Mouse (Mus musculus) embryonic facial prominence, embryonic 14.5 days (tissue): ENCODE measurements around the gene D10Jhu81e. TPM values are rescaled to one million over a fixed set of nuclear protein-coding genes. Genes with fewer than 3 reads are reported as not detected.

Source experiments
- ATAC-seq: fragments of 200-750 bp; cut with Nextera tagmentation; 2 replicates; pipeline ENCODE4 v1.8.0; 2017; ENCODE audit warnings: low read depth, moderate number of reproducible peaks, moderate TSS enrichment
- DNase-seq: peaks from one replicate; pipeline ENCODE4 v3.0.0-alpha.2; 2015; ENCODE audit warnings: low spot score
- H3K27ac ChIP-seq: fragments of 300-500 bp; sonication (generic); replicated peaks from 2 replicates; pipeline ENCODE4 v1.5.1; 2014; ENCODE audit warnings: low read depth, mild to moderate bottlenecking, low read length, moderate library complexity
- H3K27me3 ChIP-seq: fragments of 300-500 bp; sonication (generic); replicated peaks from 2 replicates; pipeline ENCODE4 v1.6.1; 2014; ENCODE audit warnings: low read length; ENCODE audit not compliant: control insufficient read depth, insufficient read depth
- H3K36me3 ChIP-seq: fragments of 300-500 bp; sonication (generic); 2 replicates; pipeline ENCODE4 v1.6.1; 2014; ENCODE audit warnings: low read length, mixed read lengths; ENCODE audit not compliant: control insufficient read depth, insufficient read depth
- H3K4me1 ChIP-seq: fragments of 300-500 bp; sonication (generic); 2 replicates; pipeline ENCODE4 v1.6.1; 2014; ENCODE audit warnings: antibody characterized with exemption, low read length; ENCODE audit not compliant: control insufficient read depth, insufficient read depth
- H3K4me2 ChIP-seq: fragments of 300-500 bp; sonication (generic); 2 replicates; pipeline ENCODE4 v1.6.1; 2014; ENCODE audit warnings: low read depth, mild to moderate bottlenecking, low read length, moderate library complexity, mixed read lengths
- H3K4me3 ChIP-seq: fragments of 300-500 bp; sonication (generic); 2 replicates; pipeline ENCODE4 v1.5.1; 2014; ENCODE audit warnings: low read depth, mild to moderate bottlenecking, low read length
- H3K9ac ChIP-seq: fragments of 300-500 bp; sonication (generic); 2 replicates; pipeline ENCODE4 v1.6.1; 2014; ENCODE audit warnings: low read depth, mild to moderate bottlenecking, low read length, moderate library complexity, mixed read lengths
- H3K9me3 ChIP-seq: fragments of 300-500 bp; sonication (generic); 2 replicates; pipeline ENCODE4 v1.6.1; 2016; ENCODE audit warnings: low read length; ENCODE audit not compliant: control insufficient read depth
- whole genome bisulfite sequencing: fragments of 180-500 bp; shearing (Covaris S2); extraction: QIAGEN DNeasy Blood & Tissue Kit; methylation state at CpG from one replicate; pipeline ENCODE4 v1.1.7; 2014; 5-methylcytosine and 5-hydroxymethylcytosine counted together
- polyA plus RNA-seq: library from polyadenylated mRNA; unstranded; fragments of >200 nt; fragmentation: Nextera tagmentation; extraction: Ambion mirVana; gene quantifications from 2 replicates; pipeline ENCODE4 v1.2.1, GENCODE M21; 2014

The D10Jhu81e gene
- polyA plus RNA-seq, 1 experiment from 2014 or later = 27.2 TPM

DNA sequence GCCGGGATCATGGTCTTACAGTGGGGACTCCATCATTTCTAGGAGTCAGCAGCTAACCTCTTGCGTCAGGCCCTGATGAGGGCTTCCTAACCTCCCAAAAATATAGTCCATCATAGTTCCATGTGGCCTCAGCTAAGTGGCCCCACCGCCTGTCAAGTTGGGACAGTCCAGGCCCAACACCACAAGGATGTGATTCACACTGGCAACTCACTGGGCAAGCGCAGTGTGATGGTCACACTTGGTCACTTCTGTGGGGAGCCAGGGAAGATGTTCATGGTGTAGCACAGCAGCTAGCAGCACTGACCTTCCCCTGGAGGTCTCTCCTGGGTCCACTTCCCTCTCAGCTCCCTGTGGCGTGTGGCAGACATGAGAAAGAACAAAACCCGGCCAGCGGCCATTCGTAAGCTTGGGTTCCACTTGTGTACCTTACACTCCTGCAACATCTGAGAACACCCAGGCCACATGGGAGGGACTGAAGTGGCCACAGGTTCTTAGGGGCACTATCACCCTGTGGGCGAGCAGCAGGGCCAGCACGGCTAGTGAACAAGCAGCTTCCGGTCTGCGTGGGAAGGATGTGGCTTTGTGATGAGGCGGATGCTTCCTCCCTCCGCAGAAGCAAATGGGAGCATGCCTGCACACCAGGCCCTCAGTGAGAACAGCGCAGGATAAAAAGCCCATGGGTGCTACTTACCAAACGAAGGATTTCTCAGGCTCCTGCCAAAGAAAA, 9.1 kb downstream of the D10Jhu81e start:
- ATAC-seq (0 out of 2 replicates have a peak, but pooled peaks have one; percentile 7), DNase-seq (no peak)
- peaks cover 44% of the 10 kb centered on the region for H3K36me3 ChIP-seq
- H3K4me3 ChIP-seq = no peak overlapping the region
- H3K4me1 ChIP-seq = no peaks in the 10 kb centered on the region
- WGBS = 87% methylated on average over 15 of the region's 16 CpGs
- no peaks in the 10 kb centered on the region for H3K27me3 ChIP-seq
- no peaks in the 10 kb centered on the region for H3K9me3 ChIP-seq
- H3K27ac ChIP-seq = no peak overlapping the region
- no peak overlapping the region for H3K9ac ChIP-seq
- no peak overlapping the region for H3K4me2 ChIP-seq

- no peaks in the 10 kb centered on the region for H3K9me3 ChIP-seq
- no peak overlapping the region for H3K27ac ChIP-seq
- peaks cover 38% of the 10 kb centered on the region for H3K36me3 ChIP-seq
- H3K27me3 ChIP-seq = no peaks in the 10 kb centered on the region
- H3K4me1 ChIP-seq = no peaks in the 10 kb centered on the region
- ATAC-seq = peak; percentile 82
- 2% methylated on average over 7 of the region's 7 CpGs for WGBS
- DNase-seq = peak; percentile 80
- H3K4me2 ChIP-seq = peak overlapping the region; percentile 45
- H3K4me3 ChIP-seq = no peak overlapping the region
- H3K9ac ChIP-seq = 0 out of 2 replicates have a peak overlapping the region, but pooled peaks have one; percentile 5
Observed at GRCm38 (mm10) chr10:78159906-78160305, 9.7 kb downstream of the D10Jhu81e start.

DNA sequence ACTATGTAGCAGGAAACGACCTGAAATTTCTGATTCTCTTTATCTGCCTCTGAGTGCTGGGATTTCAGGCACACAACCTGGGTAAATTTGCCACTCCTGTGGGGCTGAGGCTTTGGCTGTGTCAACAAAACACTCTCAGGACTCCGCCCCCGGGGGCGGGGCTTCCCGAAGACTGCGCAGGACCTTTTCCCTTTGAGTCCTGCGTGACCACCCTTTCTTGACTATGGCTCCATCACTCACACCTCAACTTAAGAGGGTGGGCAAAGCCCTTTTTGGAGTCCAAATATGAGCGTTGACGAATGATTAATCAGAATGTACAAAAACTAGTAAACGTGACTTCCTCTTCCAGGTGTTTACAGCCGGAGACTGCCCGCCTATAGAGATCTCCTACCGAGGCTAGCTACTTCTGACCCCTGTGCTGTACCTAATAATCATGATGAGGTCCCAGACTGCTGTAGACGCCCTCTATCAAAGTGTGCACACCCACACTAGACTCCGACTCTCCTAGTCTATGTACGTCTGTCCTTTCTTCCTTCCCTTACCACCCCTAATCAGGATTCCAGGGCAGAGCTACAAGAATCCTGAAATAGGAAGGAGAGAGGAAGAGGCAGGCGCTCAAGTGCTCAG, 10.2 kb downstream of the D10Jhu81e start:
- WGBS = 15% methylated on average over 17 of the region's 17 CpGs

DNA sequence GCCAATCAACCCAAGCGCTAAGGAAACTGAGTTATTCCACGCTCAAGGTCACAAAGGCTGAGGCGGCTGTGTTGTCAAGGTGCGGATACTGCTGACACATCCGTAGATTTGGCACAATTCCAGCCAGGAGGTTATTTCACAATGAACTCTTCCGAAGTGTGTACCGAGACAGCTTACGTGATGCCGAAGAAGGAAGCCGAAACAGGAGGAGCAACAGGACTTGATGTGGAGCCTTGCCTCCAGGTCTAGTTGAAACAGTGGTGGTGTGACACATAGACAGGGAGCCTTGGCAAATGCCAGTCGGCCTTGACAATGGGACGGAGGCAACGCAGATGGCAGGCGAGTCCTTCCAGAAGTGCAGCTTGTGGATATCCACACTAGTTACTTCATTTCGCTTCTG, 11.5 kb downstream of the D10Jhu81e start:
- no peak for ATAC-seq
- H3K9ac ChIP-seq = no peak overlapping the region
- DNase-seq = peak; percentile 25

More for the DNA sequence above, 10.2 kb downstream of the D10Jhu81e start:
- Histone ChIP-seq H3K4me1 (no peaks in the 10 kb centered on the region), H3K9ac (peak overlapping the region; percentile 5; the same call in 1 of the 2 replicates), H3K27ac (no peak overlapping the region), H3K9me3 (no peaks in the 10 kb centered on the region), H3K4me3 (peak overlapping the region; percentile 8; the same call in 1 of the 2 replicates), H3K27me3 (no peaks in the 10 kb centered on the region), H3K36me3 (peaks cover 32% of the 10 kb centered on the region), H3K4me2 (peak overlapping the region; percentile 45)
- ATAC-seq (peak; percentile 20; the same call in 1 of the 2 replicates), DNase-seq (peak; percentile 54)

DNA sequence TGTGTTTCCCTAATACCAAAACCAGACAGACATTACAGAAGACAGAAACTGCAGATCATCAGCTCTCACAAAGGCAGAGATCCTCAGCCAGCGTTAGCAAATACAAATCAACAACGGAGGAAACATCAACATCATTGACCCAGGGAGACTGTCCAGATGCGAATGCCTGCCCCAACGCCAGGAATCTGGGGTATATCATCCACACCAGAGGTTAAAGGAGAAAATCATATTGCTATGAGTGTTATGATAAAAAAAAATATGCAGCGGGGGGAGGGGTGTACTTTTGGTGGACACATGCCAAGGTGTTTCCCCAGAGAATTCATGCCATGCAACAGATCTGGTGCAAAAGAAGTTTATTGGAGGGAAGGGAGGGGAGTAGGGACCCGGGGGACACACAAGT, 12.7 kb downstream of the D10Jhu81e start:
- WGBS = 75% methylated on average over 6 of the region's 6 CpGs
- DNase-seq (no peak), ATAC-seq (no peak)
- Histone ChIP-seq H3K27ac (no peak overlapping the region), H3K4me3 (no peak overlapping the region), H3K4me1 (no peaks in the 10 kb centered on the region), H3K27me3 (no peaks in the 10 kb centered on the region), H3K4me2 (no peak overlapping the region), H3K36me3 (peaks cover 9% of the 10 kb centered on the region; the same call in 1 of the 2 replicates), H3K9ac (no peak overlapping the region), H3K9me3 (no peaks in the 10 kb centered on the region)

More for the DNA sequence above, 11.5 kb downstream of the D10Jhu81e start:
- Histone ChIP-seq H3K4me3 (no peak overlapping the region), H3K27ac (no peak overlapping the region), H3K36me3 (peaks cover 19% of the 10 kb centered on the region; the same call in 1 of the 2 replicates), H3K4me1 (no peaks in the 10 kb centered on the region), H3K9me3 (no peaks in the 10 kb centered on the region), H3K4me2 (no peak overlapping the region), H3K27me3 (no peaks in the 10 kb centered on the region)
- WGBS = 88% methylated on average over 15 of the region's 15 CpGs

GRCm38 (mm10) chr10:78148834-78149766, 20.5 kb downstream of the D10Jhu81e start:
- WGBS = 56% methylated on average over 10 of the region's 10 CpGs
- Histone ChIP-seq H3K4me2 (no peak overlapping the region), H3K4me1 (no peaks in the 10 kb centered on the region), H3K27me3 (no peaks in the 10 kb centered on the region), H3K9me3 (no peaks in the 10 kb centered on the region), H3K4me3 (no peak overlapping the region), H3K36me3 (no peaks in the 10 kb centered on the region), H3K9ac (no peak overlapping the region), H3K27ac (no peak overlapping the region)
- DNase-seq = no peak
- no peak for ATAC-seq

DNA sequence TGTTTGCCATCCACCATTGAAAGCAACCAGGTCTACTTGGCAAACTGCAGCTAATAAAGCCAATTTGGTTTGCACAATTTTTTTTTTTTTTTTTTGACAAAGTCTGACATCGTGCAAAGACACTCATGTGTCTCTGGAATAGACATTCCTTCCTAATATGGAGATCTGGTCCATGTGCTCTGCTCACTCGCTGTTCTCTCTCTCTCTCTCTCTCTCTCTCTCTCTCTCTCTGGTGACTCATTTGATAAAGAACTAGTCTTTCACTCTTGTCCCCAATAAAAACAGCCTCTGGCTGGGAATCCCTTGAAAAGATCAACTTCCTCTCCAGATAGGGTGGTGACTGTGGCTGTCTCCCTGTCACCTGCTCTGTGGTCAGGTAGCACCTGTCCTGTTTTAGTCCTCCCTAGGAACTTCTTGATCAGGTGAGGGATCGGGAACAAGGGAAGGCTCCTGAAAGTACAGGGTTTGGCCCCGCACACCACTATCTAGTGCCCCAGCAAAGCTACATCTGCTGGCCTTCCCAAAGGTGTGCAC, 21.6 kb downstream of the D10Jhu81e start:
- Histone ChIP-seq H3K4me3 (no peak overlapping the region), H3K36me3 (no peaks in the 10 kb centered on the region), H3K27ac (no peak overlapping the region), H3K9ac (no peak overlapping the region), H3K4me1 (no peaks in the 10 kb centered on the region), H3K27me3 (no peaks in the 10 kb centered on the region), H3K4me2 (no peak overlapping the region), H3K9me3 (no peaks in the 10 kb centered on the region)
- 70% methylated on average over 4 of the region's 4 CpGs for WGBS
- no peak for ATAC-seq
- DNase-seq = no peak
